Mouse (Mus musculus) lung, postnatal 0 days (tissue): ENCODE measurements at regions not wholly inside any gene's neighbourhood (a gene's known extent, or its start where the extent isn't known, plus 50 kb on each side); places are given as distances from the start of the nearest gene placed in this dataset.

Experiments used
- CTCF ChIP-seq: IDR thresholded peaks from 2 replicates; pipeline ENCODE4 v1.5.1; 2016; ENCODE audit warnings: antibody characterized with exemption, mild to moderate bottlenecking
- EP300 ChIP-seq: IDR thresholded peaks from 2 replicates; pipeline ENCODE4 v1.6.1; 2016; ENCODE audit warnings: antibody characterized with exemption, mild to moderate bottlenecking, control low read depth

- TF ChIP-seq CTCF (no peak), EP300 (no peak)
Observed at GRCm38 (mm10) chr14:105658316-105658715, 238.3 kb downstream of the Spry2 start.
